Mouse (Mus musculus): ENCODE results near the gene Parp6. TPM values are rescaled to one million over a fixed set of nuclear protein-coding genes. Genes with fewer than 3 reads are reported as not detected.

The Parp6 gene
- total and polyA plus RNA-seq, 2 experiments from 2014 or later: 13.7 to 22.5 TPM

DNA sequence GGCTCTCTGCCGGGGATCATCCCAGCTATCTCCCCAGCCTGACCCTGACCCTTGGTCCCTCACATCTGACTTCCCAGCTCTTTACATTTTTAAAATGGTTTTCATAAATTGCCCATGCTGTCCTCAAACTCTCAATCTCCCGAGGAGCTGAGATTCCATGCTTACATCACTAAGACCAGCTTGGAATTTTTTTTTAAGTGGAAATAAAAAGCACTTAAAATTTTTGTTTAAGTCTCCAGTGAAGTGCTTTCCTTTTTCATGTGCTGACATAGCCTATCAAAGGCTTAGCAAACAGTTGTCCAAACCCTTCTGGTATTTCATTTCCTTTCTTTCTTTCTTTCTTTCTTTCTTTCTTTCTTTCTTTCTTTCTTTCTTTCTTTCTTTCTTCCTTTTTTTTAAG, 66.9 kb downstream of the Parp6 start:
- Histone ChIP-seq H3K27ac (ENCODE audit: low read depth) (no peak overlapping the region), H3K9me3 (replicated peaks; ENCODE audit: control insufficient read depth, low read length) (no peaks in the 10 kb centered on the region), H3K4me2 (ENCODE audit: low read depth, low read length) (no peak overlapping the region), H3K4me3 (ENCODE audit: low read depth, low read length) (no peak overlapping the region), H3K36me3 (replicated peaks; ENCODE audit: control insufficient read depth, insufficient read depth, low read length) (0 out of 2 replicates have a peak, but pooled peaks cover 4% of the 10 kb centered on the region), H3K27me3 (ENCODE audit: control insufficient read depth, insufficient read depth, low read length) (peaks cover 9% of the 10 kb centered on the region), H3K4me1 (ENCODE audit: control insufficient read depth, insufficient read depth) (no peaks in the 10 kb centered on the region), H3K9ac (replicated peaks; ENCODE audit: low read depth, low read length) (no peak overlapping the region)
- WGBS: 46% methylated on average over 2 of the region's 2 CpGs
- TF ChIP-seq CTCF (IDR thresholded peaks at IDR 0.05; ENCODE audit: low read depth) (no peak), EP300 (IDR thresholded peaks at IDR 0.05; ENCODE audit: low read depth) (no peak)
- ATAC-seq (ENCODE audit: insufficient read depth, low read depth) (no peak), DNase-seq (ENCODE audit: low spot score) (no peak)

DNA sequence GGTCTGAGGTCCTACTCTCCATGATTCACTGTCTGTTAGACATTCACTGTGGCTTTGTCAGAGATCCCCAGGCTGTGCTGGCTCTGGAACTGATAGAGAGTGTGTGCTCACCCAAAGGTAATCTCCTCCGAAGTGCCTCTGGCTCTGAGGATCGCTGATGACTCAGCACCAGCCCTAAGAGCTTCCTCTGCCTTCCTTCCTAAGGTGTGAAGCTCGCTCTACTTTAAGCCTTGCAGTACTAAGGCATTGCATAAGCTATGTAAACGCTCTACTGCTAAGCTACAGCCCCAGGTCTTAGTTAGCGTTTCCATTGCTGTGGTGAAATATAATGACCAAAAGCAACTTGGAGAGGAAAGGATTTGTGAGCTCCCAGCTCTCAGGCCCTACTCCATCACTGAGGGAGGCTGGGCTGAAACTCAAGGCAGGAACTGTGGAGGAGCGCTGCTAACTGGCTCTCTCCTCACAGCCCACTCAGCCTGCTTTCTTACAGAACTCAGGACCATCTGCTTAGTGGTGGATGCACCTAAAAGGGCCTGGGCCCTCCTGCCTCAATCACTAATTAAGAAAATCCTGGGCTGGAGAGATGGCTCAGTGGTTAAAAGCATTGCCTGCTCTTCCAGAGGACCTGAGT, 70.4 kb downstream of the Parp6 start:
- H3K4me3 ChIP-seq (ENCODE audit: low read depth, low read length): no peak overlapping the region
- H3K36me3 ChIP-seq (replicated peaks; ENCODE audit: control insufficient read depth, insufficient read depth, low read length): no peaks in the 10 kb centered on the region
- no peak overlapping the region for H3K9ac ChIP-seq (replicated peaks; ENCODE audit: low read depth, low read length)
- H3K27me3 ChIP-seq (ENCODE audit: control insufficient read depth, insufficient read depth, low read length): no peaks in the 10 kb centered on the region
- H3K27ac ChIP-seq (ENCODE audit: low read depth): no peak overlapping the region
- H3K4me1 ChIP-seq (ENCODE audit: control insufficient read depth, insufficient read depth): no peaks in the 10 kb centered on the region
- DNase-seq (ENCODE audit: low spot score): no peak
- 32% methylated on average over 6 of the region's 6 CpGs for WGBS
- H3K4me2 ChIP-seq (ENCODE audit: low read depth, low read length): no peak overlapping the region
- no peaks in the 10 kb centered on the region for H3K9me3 ChIP-seq (replicated peaks; ENCODE audit: control insufficient read depth, low read length)
- ATAC-seq (ENCODE audit: insufficient read depth, low read depth): no peak
- no peak for TF ChIP-seq EP300 (IDR thresholded peaks at IDR 0.05; ENCODE audit: low read depth)
- TF ChIP-seq CTCF (IDR thresholded peaks at IDR 0.05; ENCODE audit: low read depth): no peak

DNA sequence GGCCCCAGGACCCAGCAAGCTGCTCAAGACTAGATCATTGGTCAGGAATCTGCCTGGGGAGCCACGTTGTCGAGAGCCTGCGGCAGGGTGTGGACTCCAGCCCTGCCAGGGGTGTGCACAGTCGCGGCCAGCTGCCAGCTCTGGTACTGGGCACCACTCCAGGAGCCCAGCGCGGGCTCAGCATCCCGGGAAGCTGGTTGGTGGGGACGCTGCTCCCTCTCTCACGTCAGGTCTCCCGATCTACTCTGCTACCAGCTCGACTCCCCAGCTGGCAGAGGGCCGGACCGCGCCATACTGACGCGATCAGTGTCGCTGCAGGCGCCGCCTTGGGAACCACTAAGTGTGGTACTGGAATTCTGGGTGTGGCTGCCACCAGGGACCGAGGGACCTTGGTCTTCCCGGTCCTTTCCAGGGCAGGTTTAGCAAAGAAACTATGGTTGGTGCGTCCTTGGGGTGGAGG, 74.6 kb downstream of the Parp6 start:
- ATAC-seq (ENCODE audit: insufficient read depth, low read depth): peak; percentile 93
- peak overlapping the region; percentile 40 for H3K4me3 ChIP-seq (ENCODE audit: low read depth, low read length)
- H3K36me3 ChIP-seq (replicated peaks; ENCODE audit: control insufficient read depth, insufficient read depth, low read length): no peaks in the 10 kb centered on the region
- H3K9me3 ChIP-seq (replicated peaks; ENCODE audit: control insufficient read depth, low read length): no peaks in the 10 kb centered on the region
- H3K9ac ChIP-seq (replicated peaks; ENCODE audit: low read depth, low read length): no peak overlapping the region
- H3K27me3 ChIP-seq (ENCODE audit: control insufficient read depth, insufficient read depth, low read length): no peaks in the 10 kb centered on the region
- peak overlapping the region; percentile 59 for H3K4me2 ChIP-seq (ENCODE audit: low read depth, low read length)
- peaks cover 5% of the 10 kb centered on the region for H3K4me1 ChIP-seq (ENCODE audit: control insufficient read depth, insufficient read depth)
- WGBS: 2% methylated on average over 23 of the region's 23 CpGs
- TF ChIP-seq EP300 (IDR thresholded peaks at IDR 0.05; ENCODE audit: low read depth) (no peak), CTCF (IDR thresholded peaks at IDR 0.05; ENCODE audit: low read depth) (no peak)
- H3K27ac ChIP-seq (ENCODE audit: low read depth): peak overlapping the region; percentile 75
- peak; percentile 89 for DNase-seq (ENCODE audit: low spot score)

DNA sequence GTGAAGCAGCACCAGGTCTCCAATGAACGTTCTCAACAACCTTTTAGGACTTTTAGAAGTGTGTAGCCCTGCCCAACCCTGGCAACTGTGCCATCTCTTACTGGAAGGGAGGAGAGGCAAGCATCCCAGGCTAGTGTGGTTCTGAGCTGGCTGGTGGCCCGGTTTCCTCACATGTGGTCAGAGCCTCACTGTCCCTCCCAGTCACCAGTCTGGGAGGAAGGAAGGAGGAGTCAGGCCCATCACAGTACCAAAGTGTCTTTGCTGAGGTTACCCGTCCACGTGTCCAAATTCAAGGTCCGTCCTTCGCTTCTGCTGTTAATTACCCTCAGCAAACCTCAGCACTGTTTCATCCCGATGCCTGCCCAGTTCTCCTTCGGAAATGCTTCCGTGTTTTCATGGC, 75.1 kb downstream of the Parp6 start:
- H3K4me1 ChIP-seq (ENCODE audit: control insufficient read depth, insufficient read depth): peaks cover 5% of the 10 kb centered on the region
- no peak for TF ChIP-seq EP300 (IDR thresholded peaks at IDR 0.05; ENCODE audit: low read depth)
- TF ChIP-seq CTCF (IDR thresholded peaks at IDR 0.05; ENCODE audit: low read depth): no peak
- DNase-seq (ENCODE audit: low spot score) (no peak), ATAC-seq (ENCODE audit: insufficient read depth, low read depth) (peak; percentile 27; the same call in 1 of the 2 replicates)
- H3K4me3 ChIP-seq (ENCODE audit: low read depth, low read length): peak overlapping the region; percentile 40
- H3K9me3 ChIP-seq (replicated peaks; ENCODE audit: control insufficient read depth, low read length): no peaks in the 10 kb centered on the region
- H3K27ac ChIP-seq (ENCODE audit: low read depth): peak overlapping the region; percentile 75
- H3K4me2 ChIP-seq (ENCODE audit: low read depth, low read length): peak overlapping the region; percentile 59
- H3K36me3 ChIP-seq (replicated peaks; ENCODE audit: control insufficient read depth, insufficient read depth, low read length): no peaks in the 10 kb centered on the region
- H3K9ac ChIP-seq (replicated peaks; ENCODE audit: low read depth, low read length): no peak overlapping the region
- 42% methylated on average over 9 of the region's 9 CpGs for WGBS
- no peaks in the 10 kb centered on the region for H3K27me3 ChIP-seq (ENCODE audit: control insufficient read depth, insufficient read depth, low read length)

DNA sequence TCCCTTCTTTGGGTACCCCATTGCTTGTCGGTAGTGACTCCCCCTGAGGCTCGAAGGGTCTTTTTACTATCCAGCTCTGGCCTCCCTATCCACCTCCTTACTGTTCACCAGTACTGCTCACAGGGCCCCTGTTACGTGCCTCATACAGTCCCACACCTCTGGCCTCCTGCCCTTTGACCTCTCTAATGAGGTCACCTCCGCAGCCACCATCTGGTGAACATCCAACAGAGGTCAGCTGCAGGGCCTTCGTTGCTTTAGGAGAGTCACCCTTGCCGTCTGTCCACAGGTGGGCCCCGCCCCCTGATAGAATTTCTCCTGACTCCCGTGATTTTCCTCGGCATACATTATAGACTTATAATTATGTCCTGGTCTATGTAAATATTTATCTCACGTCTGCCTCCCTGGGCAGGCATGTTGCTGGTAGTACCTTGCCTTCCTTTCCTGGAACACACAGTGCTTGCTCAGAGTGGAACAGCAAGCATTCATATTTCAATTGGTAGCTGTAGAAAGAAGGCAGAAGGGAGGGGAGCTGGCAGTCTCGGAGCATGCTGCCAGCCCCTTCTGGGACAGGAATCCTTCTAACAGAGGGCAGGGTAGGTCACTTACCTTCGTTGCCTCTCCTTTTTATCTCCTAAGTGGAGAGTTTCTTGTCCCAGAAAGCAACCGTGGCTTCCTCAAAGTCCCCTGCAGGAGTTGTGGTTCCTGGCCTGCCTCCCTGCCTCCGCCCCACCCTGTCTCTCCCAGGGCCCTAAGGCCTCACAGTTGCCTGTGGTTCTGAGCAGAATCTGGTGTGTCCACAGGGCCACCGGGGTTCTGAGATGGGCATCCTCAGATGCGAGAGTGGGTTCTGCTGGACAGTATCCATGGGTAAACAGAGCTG, 77.7 kb downstream of the Parp6 start:
- Histone ChIP-seq H3K27me3 (ENCODE audit: control insufficient read depth, insufficient read depth, low read length) (no peaks in the 10 kb centered on the region), H3K36me3 (replicated peaks; ENCODE audit: control insufficient read depth, insufficient read depth, low read length) (no peaks in the 10 kb centered on the region), H3K9me3 (replicated peaks; ENCODE audit: control insufficient read depth, low read length) (no peaks in the 10 kb centered on the region), H3K4me3 (ENCODE audit: low read depth, low read length) (no peak overlapping the region), H3K4me2 (ENCODE audit: low read depth, low read length) (no peak overlapping the region), H3K9ac (replicated peaks; ENCODE audit: low read depth, low read length) (0 out of 2 replicates have a peak overlapping the region, but pooled peaks have one; percentile 7), H3K4me1 (ENCODE audit: control insufficient read depth, insufficient read depth) (peaks cover 5% of the 10 kb centered on the region), H3K27ac (ENCODE audit: low read depth) (peak overlapping the region; percentile 53)
- ATAC-seq (ENCODE audit: insufficient read depth, low read depth): no peak
- no peak for TF ChIP-seq CTCF (IDR thresholded peaks at IDR 0.05; ENCODE audit: low read depth)
- TF ChIP-seq EP300 (IDR thresholded peaks at IDR 0.05; ENCODE audit: low read depth): no peak
- no peak for DNase-seq (ENCODE audit: low spot score)
- WGBS: 49% methylated on average over 16 of the region's 16 CpGs
